Mouse (Mus musculus) forebrain, embryonic 11.5 days (tissue): ENCODE measurements around the gene Cenpa. TPM values are rescaled to one million over a fixed set of nuclear protein-coding genes. Genes with fewer than 3 reads are reported as not detected.
"Not testable (repeated sequence)": the region's sequence is repeated elsewhere in the genome, so short reads cannot be mapped to it uniquely, and the experiment has no call there.

ENCODE experiments used
- ATAC-seq: fragments of 200-750 bp; cut with Nextera tagmentation; replicated peaks from 2 replicates; pipeline ENCODE4 v1.8.0; 2017; ENCODE audit warnings: moderate TSS enrichment; ENCODE audit not compliant: low FRiP score
- DNase-seq: peaks from one replicate; pipeline ENCODE4 v3.0.0-alpha.2; 2017; ENCODE audit warnings: low spot score
- H3K27ac ChIP-seq: fragments of 300-500 bp; sonication (generic); 2 replicates; pipeline ENCODE4 v1.5.1; 2014; ENCODE audit warnings: low read depth, low read length
- H3K27me3 ChIP-seq: fragments of 300-500 bp; sonication (generic); 2 replicates; pipeline ENCODE4 v1.6.1; 2014; ENCODE audit warnings: mild to moderate bottlenecking, low read length, mixed read lengths; ENCODE audit not compliant: control insufficient read depth, insufficient read depth
- H3K36me3 ChIP-seq: fragments of 300-500 bp; sonication (generic); 2 replicates; pipeline ENCODE4 v1.6.1; 2014; ENCODE audit warnings: mild to moderate bottlenecking, low read length, moderate library complexity, mixed read lengths; ENCODE audit not compliant: control insufficient read depth, insufficient read depth
- H3K4me1 ChIP-seq: fragments of 300-500 bp; sonication (generic); replicated peaks from 2 replicates; pipeline ENCODE4 v1.6.1; 2014; ENCODE audit warnings: low read length, mixed read lengths; ENCODE audit not compliant: control insufficient read depth, insufficient read depth
- H3K4me2 ChIP-seq: fragments of 300-500 bp; sonication (generic); 2 replicates; pipeline ENCODE4 v1.6.1; 2014; ENCODE audit warnings: low read depth, mild to moderate bottlenecking, low read length, moderate library complexity, mixed read lengths; ENCODE audit not compliant: severe bottlenecking
- H3K4me3 ChIP-seq: fragments of 300-500 bp; sonication (generic); 2 replicates; pipeline ENCODE4 v1.5.1; 2014; ENCODE audit warnings: low read depth, low read length
- H3K9ac ChIP-seq: fragments of 300-500 bp; sonication (generic); 2 replicates; pipeline ENCODE4 v1.6.1; 2014; ENCODE audit warnings: low read length
- H3K9me3 ChIP-seq: fragments of 300-500 bp; sonication (generic); 2 replicates; pipeline ENCODE4 v1.6.1; 2016; ENCODE audit warnings: low read length, mixed read lengths; ENCODE audit not compliant: control insufficient read depth
- WGBS: fragments of 180-500 bp; shearing (Covaris S2); extraction: QIAGEN DNeasy Blood & Tissue Kit; methylation state at CpG from one replicate; pipeline ENCODE4 v1.1.7; 2014; 5-methylcytosine and 5-hydroxymethylcytosine counted together
- polyA plus RNA-seq: library from polyadenylated mRNA; unstranded; fragments of >200 nt; fragmentation: Nextera tagmentation; extraction: Ambion mirVana; gene quantifications from 2 replicates; pipeline ENCODE4 v1.2.1, GENCODE M21; 2014

The Cenpa gene
- polyA plus RNA-seq, 1 experiment from 2014 or later = 447 TPM

GRCm38 (mm10) chr5:30700361-30701000, 33.9 kb downstream of the Cenpa start:
- no peak overlapping the region for H3K4me3 ChIP-seq
- no peak for DNase-seq
- H3K27me3 ChIP-seq = no peaks in the 10 kb centered on the region
- H3K36me3 ChIP-seq = no peaks in the 10 kb centered on the region
- no peak overlapping the region for H3K27ac ChIP-seq
- no peak overlapping the region for H3K9ac ChIP-seq
- H3K9me3 ChIP-seq = no peaks in the 10 kb centered on the region
- no peak for ATAC-seq
- 90% methylated on average over 8 of the region's 8 CpGs for WGBS
- H3K4me1 ChIP-seq = no peaks in the 10 kb centered on the region
- H3K4me2 ChIP-seq = no peak overlapping the region

GRCm38 (mm10) chr5:30701373-30701772, 34.8 kb downstream of the Cenpa start:
- H3K4me3 ChIP-seq, H3K27me3 ChIP-seq, ATAC-seq, DNase-seq, H3K36me3 ChIP-seq, H3K27ac ChIP-seq, H3K9me3 ChIP-seq, H3K4me1 ChIP-seq, H3K4me2 ChIP-seq, H3K9ac ChIP-seq: not testable (repeated sequence)
- WGBS = 27% methylated on average over 4 of the region's 4 CpGs

- no peak overlapping the region for H3K27ac ChIP-seq
These were observed 35.3 kb downstream of the Cenpa start for GRCm38 (mm10) chr5:30701866-30702265.

GRCm38 (mm10) chr5:30709744-30710383, 43.3 kb downstream of the Cenpa start:
- DNase-seq (peak; percentile 91), ATAC-seq (no peak)
- H3K4me2 ChIP-seq = no peak overlapping the region
- no peak overlapping the region for H3K9ac ChIP-seq
- H3K27me3 ChIP-seq = no peaks in the 10 kb centered on the region
- H3K27ac ChIP-seq = no peak overlapping the region
- H3K9me3 ChIP-seq = no peaks in the 10 kb centered on the region
- no peaks in the 10 kb centered on the region; the same call in 1 of the 2 replicates for H3K4me1 ChIP-seq
- H3K4me3 ChIP-seq = no peak overlapping the region
- no peaks in the 10 kb centered on the region for H3K36me3 ChIP-seq
- 13% methylated on average over 13 of the region's 13 CpGs for WGBS

More at GRCm38 (mm10) chr5:30701866-30702265, 35.3 kb downstream of the Cenpa start:
- 90% methylated on average over 3 of the region's 3 CpGs for WGBS
- Histone ChIP-seq H3K9me3 (no peaks in the 10 kb centered on the region), H3K4me1 (no peaks in the 10 kb centered on the region), H3K9ac (no peak overlapping the region), H3K4me2 (no peak overlapping the region), H3K36me3 (no peaks in the 10 kb centered on the region), H3K27me3 (no peaks in the 10 kb centered on the region), H3K4me3 (no peak overlapping the region)
- ATAC-seq = no peak
- no peak for DNase-seq

- 37% methylated on average over 8 of the region's 8 CpGs for WGBS
- Histone ChIP-seq H3K36me3 (no peaks in the 10 kb centered on the region), H3K4me2 (peak overlapping the region; percentile 95), H3K9me3 (no peaks in the 10 kb centered on the region), H3K4me3 (no peak overlapping the region), H3K9ac (no peak overlapping the region), H3K27me3 (no peaks in the 10 kb centered on the region), H3K4me1 (no peaks in the 10 kb centered on the region; the same call in 1 of the 2 replicates), H3K27ac (no peak overlapping the region)
- ATAC-seq (no peak), DNase-seq (no peak)
These were observed 43.9 kb downstream of the Cenpa start for GRCm38 (mm10) chr5:30710486-30710885.

GRCm38 (mm10) chr5:30711147-30712001, 44.8 kb downstream of the Cenpa start, which contains the start of gene Dpysl5:
TSS of gene Dpysl5 (plus strand) at chr5:30711564.
- peak; percentile 97 for DNase-seq
- Histone ChIP-seq H3K27ac (peak within 1 kb of the TSS; percentile 65), H3K9ac (peak within 1 kb of the TSS; percentile 88), H3K4me2 (peak within 1 kb of the TSS; percentile 95), H3K9me3 (no peaks in the 10 kb centered on the region), H3K4me1 (no peaks in the 10 kb centered on the region; the same call in 1 of the 2 replicates), H3K36me3 (no peaks in the 10 kb centered on the region), H3K4me3 (peak within 1 kb of the TSS; percentile 66), H3K27me3 (no peaks in the 10 kb centered on the region)
- under 1% methylated on average over 70 of the region's 71 CpGs for WGBS
- ATAC-seq = peak; percentile 89

- WGBS = under 1% methylated on average over 14 of the region's 14 CpGs
- ATAC-seq (peak; percentile 4; the same call in 1 of the 2 replicates), DNase-seq (no peak)
- H3K4me2 ChIP-seq = peak overlapping the region; percentile 95
- H3K4me1 ChIP-seq = no peaks in the 10 kb centered on the region; the same call in 1 of the 2 replicates
- H3K36me3 ChIP-seq = no peaks in the 10 kb centered on the region
- no peaks in the 10 kb centered on the region for H3K27me3 ChIP-seq
- peak overlapping the region; percentile 88 for H3K9ac ChIP-seq
- H3K4me3 ChIP-seq = peak overlapping the region; percentile 66
- peak overlapping the region; percentile 65 for H3K27ac ChIP-seq
- no peaks in the 10 kb centered on the region for H3K9me3 ChIP-seq
These were observed 45.4 kb downstream of the Cenpa start for GRCm38 (mm10) chr5:30712002-30712390.

- H3K4me3 ChIP-seq = peak overlapping the region; percentile 66
- peak; percentile 81 for DNase-seq
- H3K4me2 ChIP-seq = peak overlapping the region; percentile 95
- no peaks in the 10 kb centered on the region; the same call in 1 of the 2 replicates for H3K4me1 ChIP-seq
- H3K36me3 ChIP-seq = no peaks in the 10 kb centered on the region
- peak; percentile 53 for ATAC-seq
- no peaks in the 10 kb centered on the region for H3K27me3 ChIP-seq
- under 1% methylated on average over 42 of the region's 43 CpGs for WGBS
- peak overlapping the region; percentile 88 for H3K9ac ChIP-seq
- H3K27ac ChIP-seq = peak overlapping the region; percentile 65
- no peaks in the 10 kb centered on the region for H3K9me3 ChIP-seq
These were observed 46.1 kb downstream of the Cenpa start for GRCm38 (mm10) chr5:30712441-30713298.
